Mouse (Mus musculus) macrophage (primary cell): Measurements from ENCODE around the gene Phkb. TPM values are rescaled to one million over a fixed set of nuclear protein-coding genes. Genes with fewer than 3 reads are reported as not detected.

Experiments used
- H3K27ac ChIP-seq: fragments of 350-480 bp; formaldehyde crosslinking; 2 replicates; pipeline ENCODE4 v1.9.0; 2021
- H3K36me3 ChIP-seq: fragments of 350-480 bp; formaldehyde crosslinking; 2 replicates; pipeline ENCODE4 v1.9.0; 2021; ENCODE audit errors: inconsistent target
- H3K4me3 ChIP-seq: fragments of 350-480 bp; formaldehyde crosslinking; 2 replicates; pipeline ENCODE4 v1.9.0; 2021; ENCODE audit errors: inconsistent target
- H3K79me2 ChIP-seq: fragments of 350-480 bp; formaldehyde crosslinking; 2 replicates; pipeline ENCODE4 v1.9.0; 2021; ENCODE audit errors: inconsistent target
- WGBS: methylation state at CpG from one replicate; pipeline ENCODE4 v1.1.7; 2026; ENCODE audit warnings: inconsistent platforms; ENCODE audit not compliant: missing documents; 5-methylcytosine and 5-hydroxymethylcytosine counted together
- polyA plus RNA-seq: library from polyadenylated mRNA; stranded (reverse); fragments of 250-400 nt; gene quantifications from 3 replicates; pipeline ENCODE4 v1.2.4, GENCODE M21; 2018; ENCODE audit warnings: inconsistent platforms

The Phkb gene
- polyA plus RNA-seq, 1 experiment from 2014 or later: 24.8 TPM

- no peak overlapping the region for H3K4me3 ChIP-seq
Observed at GRCm38 (mm10) chr8:86087468-86087867, 246.7 kb downstream of the Phkb start.

GRCm38 (mm10) chr8:86090666-86091065 is 249.9 kb downstream of the Phkb start:
- H3K79me2 ChIP-seq: no peaks in the 10 kb centered on the region
- 99% methylated on average over 10 of the region's 10 CpGs for WGBS
- no peak overlapping the region for H3K4me3 ChIP-seq
- H3K27ac ChIP-seq: no peak overlapping the region
- H3K36me3 ChIP-seq: no peaks in the 10 kb centered on the region

More at GRCm38 (mm10) chr8:86087468-86087867, 246.7 kb downstream of the Phkb start:
- H3K27ac ChIP-seq: no peak overlapping the region
- H3K79me2 ChIP-seq: no peaks in the 10 kb centered on the region
- 91% methylated on average over 1 of the region's 1 CpGs for WGBS
- H3K36me3 ChIP-seq: no peaks in the 10 kb centered on the region

Other genes starting within 250 kb of the Phkb start
- 0.05 to 1.1 TPM (median 0.26 TPM) in 3 replicates for gene Neto2, start 140.0 kb upstream of the Phkb start, polyA plus RNA-seq
- gene Itfg1, start within 50 bp of the Phkb start, polyA plus RNA-seq: 53.7 to 73.3 TPM (median 58.4 TPM) in 3 replicates